Mouse (Mus musculus) bone marrow macrophage, adult 2 months (primary cell): ENCODE measurements around the gene Lipc.

Source experiments
- CTCF ChIP-seq: IDR thresholded peaks from 2 replicates; pipeline ENCODE4 v1.5.1; 2012; ENCODE audit warnings: low read depth, mild to moderate bottlenecking, low read length, moderate library complexity
- POLR2A ChIP-seq: IDR thresholded peaks from 2 replicates; pipeline ENCODE4 v1.6.1; 2012; ENCODE audit warnings: mild to moderate bottlenecking, low read depth, low read length, borderline replicate concordance

DNA sequence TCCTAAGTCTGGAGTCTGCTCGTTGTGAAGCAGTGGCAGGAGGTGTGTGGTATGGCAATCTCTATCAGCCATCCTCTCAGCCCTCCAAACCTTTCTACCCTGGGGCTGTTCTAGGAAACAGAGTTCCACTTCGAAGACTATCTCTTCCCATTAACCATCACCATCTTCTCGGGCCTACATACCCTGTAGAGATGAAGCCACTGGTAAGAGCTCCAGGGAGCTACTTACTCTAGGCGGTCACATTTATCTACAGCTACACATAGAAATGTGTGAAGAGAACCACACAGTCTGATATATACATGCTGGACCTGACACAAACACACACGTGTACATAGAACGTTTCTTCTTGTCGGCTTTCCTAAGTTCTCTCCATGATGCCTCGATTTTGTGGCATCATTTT is 79.4 kb downstream of the Lipc start:
- TF ChIP-seq CTCF (no peak), POLR2A (no peak)
